Mouse (Mus musculus) spleen, adult 2 months (tissue): ENCODE measurements around the gene Eif2d.

Experiments
- CTCF ChIP-seq: fragments of 200-500 bp; IDR thresholded peaks from 2 replicates; pipeline ENCODE4 v1.5.1; 2011; ENCODE audit warnings: mild to moderate bottlenecking, inconsistent platforms; ENCODE audit not compliant: insufficient read depth, insufficient read length, insufficient replicate concordance; ENCODE audit errors: extremely low read depth
- POLR2A ChIP-seq: fragments of 200-500 bp; IDR thresholded peaks from 2 replicates; pipeline ENCODE4 v1.6.1; 2011; ENCODE audit warnings: low read depth, low read length, inconsistent platforms

DNA sequence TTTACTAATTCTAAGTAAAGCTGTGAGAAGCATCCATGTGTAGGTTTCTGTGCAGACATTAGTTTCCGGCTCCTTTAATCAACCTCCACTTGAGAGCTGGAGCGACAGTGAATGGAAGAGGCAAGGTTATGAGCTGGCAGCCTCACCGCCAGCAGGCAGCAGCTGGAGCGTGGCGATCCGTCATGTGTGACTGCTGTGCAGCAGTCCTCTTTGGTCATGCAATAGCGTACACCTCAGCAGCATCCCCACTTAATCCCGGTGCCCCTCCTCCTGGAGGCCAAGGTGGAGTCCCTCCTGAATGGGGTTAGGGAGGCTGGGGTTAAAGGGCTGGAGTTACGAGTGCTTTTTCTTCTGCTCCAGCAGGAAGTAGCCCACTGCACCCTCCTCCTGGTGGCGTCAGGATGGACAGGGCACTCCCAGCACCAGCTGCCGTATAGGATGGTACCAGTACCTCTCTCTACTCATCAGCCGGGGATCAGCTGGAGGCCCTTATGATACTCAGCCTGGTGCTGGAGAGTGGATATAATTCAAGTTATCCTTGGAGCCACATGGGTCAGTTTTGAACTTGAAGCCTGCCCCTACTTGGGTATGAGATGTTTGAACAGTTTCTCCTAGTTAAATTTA lies 72.0 kb downstream of the Eif2d start:
- TF ChIP-seq POLR2A (no peak), CTCF (no peak)
